ENCODE assay signal across 10 mouse cellular contexts in genomic region chr17:49472626-49473025, GRCm38 (mm10). TPM values are rescaled to one million over a fixed set of nuclear protein-coding genes. Genes with fewer than 3 reads are reported as not detected.
DNase-seq lines count a peak whose midpoint lies in the region; ATAC-seq and TF ChIP-seq lines count a peak whose summit lies in the region.
"Had no signal": no experiment of that assay in that cellular context is flagged by ENCODE, and none has a peak within 500 bp of the region (broad histone marks: within the 10 kb centered on the region; RNA-seq: fewer than 3 reads in every experiment).

No protein-coding gene starts in this region.

- peak; percentile 68 for ATAC-seq in forebrain, embryonic 13.5 days
- ATAC-seq in hindbrain, embryonic 13.5 days (ENCODE audit: low FRiP score) = 0 out of 2 replicates have a peak, but pooled peaks have one; percentile 41
- ATAC-seq in stomach, embryonic 15.5 days (ENCODE audit: insufficient read depth, low FRiP score, low read depth) = peak; percentile 41; the same call in 1 of the 2 replicates
- no peak for ATAC-seq in frontal cortex, adult (ENCODE audit: low TSS enrichment)

- no peak overlapping the region for H3K9ac ChIP-seq in forebrain, embryonic 13.5 days
- H3K9ac ChIP-seq in hindbrain, embryonic 13.5 days = no peak overlapping the region
- no peak overlapping the region for H3K9ac ChIP-seq in stomach, embryonic 15.5 days

- WGBS in lung, adult 2 months = 53% methylated on average over 8 of the region's 8 CpGs
- whole genome bisulfite sequencing in forebrain, embryonic 13.5 days = 69% methylated on average over 8 of the region's 8 CpGs
- WGBS in hindbrain, embryonic 13.5 days = 58% methylated on average over 8 of the region's 8 CpGs
- 58% methylated on average over 8 of the region's 8 CpGs for whole genome bisulfite sequencing in stomach, embryonic 15.5 days

- H3K27me3 ChIP-seq in forebrain, embryonic 13.5 days = no peaks in the 10 kb centered on the region
- H3K27me3 ChIP-seq in hindbrain, embryonic 13.5 days = no peaks in the 10 kb centered on the region
- no peaks in the 10 kb centered on the region for H3K27me3 ChIP-seq in stomach, embryonic 15.5 days (replicated peaks)

- no peaks in the 10 kb centered on the region for H3K4me1 ChIP-seq in lung, adult 2 months (ENCODE audit: control insufficient read depth, insufficient read depth, low read length)
- 0 out of 2 replicates have a peak, but pooled peaks cover 6% of the 10 kb centered on the region for H3K4me1 ChIP-seq in forebrain, embryonic 13.5 days
- H3K4me1 ChIP-seq in hindbrain, embryonic 13.5 days (replicated peaks) = 0 out of 2 replicates have a peak, but pooled peaks cover 3% of the 10 kb centered on the region
- H3K4me1 ChIP-seq in stomach, embryonic 15.5 days = no peaks in the 10 kb centered on the region

- TF ChIP-seq POLR2A in lung, adult 2 months (IDR thresholded peaks at IDR 0.05; ENCODE audit: borderline replicate concordance, extremely low read depth, low read depth, low read length) = no peak

- no peaks in the 10 kb centered on the region for H3K36me3 ChIP-seq in forebrain, embryonic 13.5 days (ENCODE audit: poor library complexity, severe bottlenecking)
- H3K36me3 ChIP-seq in hindbrain, embryonic 13.5 days = 0 out of 2 replicates have a peak, but pooled peaks cover 3% of the 10 kb centered on the region
- H3K36me3 ChIP-seq in stomach, embryonic 15.5 days = 0 out of 2 replicates have a peak, but pooled peaks cover 6% of the 10 kb centered on the region

- DNase-seq in lung, postnatal 10 days = peak; percentile 51
- no peak for DNase-seq in lung, adult 2 months
- no peak for DNase-seq in urinary bladder, postnatal 14 days (ENCODE audit: low spot score)
- DNase-seq in lung, postnatal 25 days (ENCODE audit: low spot score) = no peak
- DNase-seq: cerebellum, postnatal 36 days had no signal

- H3K4me2 ChIP-seq in forebrain, embryonic 13.5 days = no peak overlapping the region
- H3K4me2 ChIP-seq in hindbrain, embryonic 13.5 days = no peak overlapping the region
- H3K4me2 ChIP-seq in stomach, embryonic 15.5 days = no peak overlapping the region

- no peak for TF ChIP-seq CTCF in lung, adult 2 months (IDR thresholded peaks at IDR 0.05; ENCODE audit: insufficient read depth, low read length)

- H3K27ac ChIP-seq in forebrain, embryonic 13.5 days = no peak overlapping the region
- no peak overlapping the region for H3K27ac ChIP-seq in hindbrain, embryonic 13.5 days
- no peak overlapping the region for H3K27ac ChIP-seq in stomach, embryonic 15.5 days
- H3K27ac ChIP-seq: left cerebral cortex, adult 2 months had no signal

- no peaks in the 10 kb centered on the region for H3K9me3 ChIP-seq in forebrain, embryonic 13.5 days (replicated peaks)
- H3K9me3 ChIP-seq in hindbrain, embryonic 13.5 days = 0 out of 2 replicates have a peak, but pooled peaks cover 5% of the 10 kb centered on the region
- no peaks in the 10 kb centered on the region for H3K9me3 ChIP-seq in stomach, embryonic 15.5 days

- H3K4me3 ChIP-seq in lung, adult 2 months (replicated peaks; ENCODE audit: extremely low read depth, low read depth, low read length) = no peak overlapping the region
- no peak overlapping the region for H3K4me3 ChIP-seq in forebrain, embryonic 13.5 days
- H3K4me3 ChIP-seq in hindbrain, embryonic 13.5 days = no peak overlapping the region
- no peak overlapping the region for H3K4me3 ChIP-seq in stomach, embryonic 15.5 days (replicated peaks)
- H3K4me3 ChIP-seq: left cerebral cortex, adult 2 months had no signal

RNA-seq across cellular contexts. Expression of gene Mocs1, which starts 44.5 kb away (rescaled TPM):
- polyA plus RNA-seq in lung, adult 2 months (2012; rRNA removed) = 36.2 and 39.7 TPM in 2 replicates
- polyA plus RNA-seq in forebrain, embryonic 13.5 days (2015; fragmentation: Nextera tagmentation; extraction: Ambion mirVana) = 2.9 and 3.4 TPM in 2 replicates
- polyA plus RNA-seq in hindbrain, embryonic 13.5 days (2015; fragmentation: Nextera tagmentation; extraction: Ambion mirVana) = 3.5 and 4.2 TPM in 2 replicates
- polyA plus RNA-seq in stomach, embryonic 15.5 days (2015; fragmentation: Nextera tagmentation; extraction: Ambion mirVana) = 8.2 TPM in 2 replicates
